Mouse (Mus musculus) forebrain, embryonic 15.5 days (tissue): ENCODE results near the gene Gm20605. TPM values are rescaled to one million over a fixed set of nuclear protein-coding genes. Genes with fewer than 3 reads are reported as not detected.

Experiments used
- ATAC-seq: fragments of 200-750 bp; cut with Nextera tagmentation; replicated peaks from 2 replicates; pipeline ENCODE4 v1.8.0; 2017; ENCODE audit warnings: mild to moderate bottlenecking, moderate TSS enrichment, moderate library complexity
- H3K27ac ChIP-seq: fragments of 300-500 bp; sonication (generic); replicated peaks from 2 replicates; pipeline ENCODE4 v1.5.1; 2015; ENCODE audit warnings: mild to moderate bottlenecking, inconsistent platforms
- H3K27me3 ChIP-seq: fragments of 300-500 bp; sonication (generic); 2 replicates; pipeline ENCODE4 v1.6.1; 2015; ENCODE audit warnings: inconsistent platforms
- H3K36me3 ChIP-seq: fragments of 300-500 bp; sonication (generic); 2 replicates; pipeline ENCODE4 v1.6.1; 2015; ENCODE audit warnings: mild to moderate bottlenecking, inconsistent platforms
- H3K4me1 ChIP-seq: fragments of 300-500 bp; sonication (generic); 2 replicates; pipeline ENCODE4 v1.6.1; 2015; ENCODE audit warnings: inconsistent platforms
- H3K4me2 ChIP-seq: fragments of 300-500 bp; sonication (generic); replicated peaks from 2 replicates; pipeline ENCODE4 v1.6.1; 2015; ENCODE audit warnings: mild to moderate bottlenecking, inconsistent platforms
- H3K4me3 ChIP-seq: fragments of 300-500 bp; sonication (generic); 2 replicates; pipeline ENCODE4 v1.5.1; 2015; ENCODE audit warnings: mild to moderate bottlenecking, inconsistent platforms
- H3K9ac ChIP-seq: fragments of 300-500 bp; sonication (generic); replicated peaks from 2 replicates; pipeline ENCODE4 v1.6.1; 2015; ENCODE audit warnings: mild to moderate bottlenecking, inconsistent platforms
- H3K9me3 ChIP-seq: fragments of 300-500 bp; sonication (generic); 2 replicates; pipeline ENCODE4 v1.6.1; 2016; ENCODE audit warnings: inconsistent platforms
- WGBS: fragments of 180-500 bp; shearing (Covaris S2); methylation state at CpG from one replicate; pipeline ENCODE4 v1.1.7; 2015; ENCODE audit warnings: mixed read lengths; 5-methylcytosine and 5-hydroxymethylcytosine counted together
- polyA plus RNA-seq: library from polyadenylated mRNA; unstranded; fragments of >200 nt; fragmentation: Nextera tagmentation; extraction: Ambion mirVana; gene quantifications from 2 replicates; pipeline ENCODE4 v1.2.1, GENCODE M21; 2015

The Gm20605 gene
- polyA plus RNA-seq, 1 experiment from 2014 or later = 7.8 TPM

- Histone ChIP-seq H3K4me3 (no peak overlapping the region), H3K9me3 (no peaks in the 10 kb centered on the region), H3K27me3 (no peaks in the 10 kb centered on the region), H3K36me3 (peaks cover 49% of the 10 kb centered on the region), H3K4me2 (no peak overlapping the region), H3K4me1 (no peaks in the 10 kb centered on the region), H3K9ac (no peak overlapping the region), H3K27ac (no peak overlapping the region)
- ATAC-seq = no peak
- WGBS = 94% methylated on average over 6 of the region's 6 CpGs
These were observed 31.2 kb downstream of the Gm20605 start for GRCm38 (mm10) chr5:137660064-137660688.

DNA sequence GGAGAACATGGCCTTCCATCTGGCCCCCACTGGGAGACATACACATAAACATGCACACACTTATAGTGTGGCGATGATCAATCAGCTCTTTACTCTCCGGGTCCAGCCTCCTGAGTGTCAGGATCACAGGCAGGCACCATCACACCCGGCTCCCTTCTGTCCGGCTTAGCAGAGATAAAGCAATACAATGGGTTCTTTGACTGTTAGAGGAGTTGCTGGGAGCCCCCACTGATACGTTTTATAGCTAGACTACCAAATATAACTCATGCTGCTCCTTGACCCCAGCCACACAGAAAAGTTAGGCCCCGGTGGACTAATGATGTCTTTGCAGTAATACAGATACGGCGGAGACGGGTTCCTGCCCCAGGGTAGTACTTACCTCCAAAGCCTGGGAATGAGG, 34.1 kb downstream of the Gm20605 start:
- WGBS = 76% methylated on average over 9 of the region's 9 CpGs

DNA sequence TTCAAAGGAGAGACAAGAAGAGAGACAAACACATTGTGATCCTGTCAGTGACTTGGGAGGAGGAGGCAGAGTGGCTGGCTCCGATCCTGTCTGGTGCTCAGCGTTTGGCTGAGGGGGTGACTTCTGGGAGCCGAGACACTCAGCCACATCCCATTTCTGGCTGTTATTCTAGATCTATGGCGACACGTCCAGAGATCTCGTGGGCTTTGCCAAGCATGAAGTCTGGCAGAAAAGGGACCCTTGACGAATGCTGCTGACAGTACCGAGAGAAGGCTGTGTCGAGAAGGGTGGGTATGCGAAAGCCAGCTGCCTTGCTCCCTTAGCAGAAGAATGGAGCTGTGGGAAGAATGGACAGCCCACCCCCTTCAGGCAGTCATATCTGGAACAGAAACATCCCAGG, 40.0 kb downstream of the Gm20605 start:
- H3K36me3 ChIP-seq = peaks cover 27% of the 10 kb centered on the region
- H3K4me3 ChIP-seq = no peak overlapping the region
- 70% methylated on average over 10 of the region's 10 CpGs for WGBS
- H3K9ac ChIP-seq = no peak overlapping the region
- peaks cover 7% of the 10 kb centered on the region; the same call in 1 of the 2 replicates for H3K4me1 ChIP-seq
- no peaks in the 10 kb centered on the region for H3K27me3 ChIP-seq
- peak overlapping the region; percentile 39 for H3K27ac ChIP-seq
- no peaks in the 10 kb centered on the region for H3K9me3 ChIP-seq
- no peak for ATAC-seq
- no peak overlapping the region for H3K4me2 ChIP-seq

More for the DNA sequence above, 34.1 kb downstream of the Gm20605 start:
- H3K27me3 ChIP-seq = no peaks in the 10 kb centered on the region
- H3K9me3 ChIP-seq = no peaks in the 10 kb centered on the region
- H3K4me2 ChIP-seq = no peak overlapping the region
- no peaks in the 10 kb centered on the region for H3K4me1 ChIP-seq
- H3K27ac ChIP-seq = no peak overlapping the region
- H3K4me3 ChIP-seq = no peak overlapping the region
- H3K36me3 ChIP-seq = peaks cover 62% of the 10 kb centered on the region
- no peak overlapping the region for H3K9ac ChIP-seq
- no peak for ATAC-seq

DNA sequence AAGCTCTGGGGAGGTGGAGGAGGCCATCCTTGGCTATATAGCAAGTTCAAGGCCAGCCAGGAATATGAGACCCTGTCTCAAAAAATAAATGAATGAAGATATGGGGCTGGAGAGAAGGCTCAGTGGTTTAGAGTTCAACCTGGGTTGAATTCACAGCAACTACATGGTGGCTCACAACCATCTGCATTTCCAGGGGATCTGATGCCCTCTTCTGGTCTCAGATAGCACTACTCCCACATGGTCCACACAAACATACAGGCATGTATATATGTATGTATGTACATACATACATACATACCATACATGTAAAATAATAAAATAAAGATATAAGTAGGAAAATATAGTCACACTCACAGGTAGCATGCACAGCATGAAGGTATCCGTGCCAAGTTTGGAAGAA, 41.3 kb downstream of the Gm20605 start:
- ATAC-seq = no peak
- Histone ChIP-seq H3K36me3 (peaks cover 15% of the 10 kb centered on the region), H3K27me3 (no peaks in the 10 kb centered on the region), H3K4me3 (no peak overlapping the region), H3K27ac (no peak overlapping the region), H3K4me2 (no peak overlapping the region), H3K9ac (no peak overlapping the region), H3K4me1 (peaks cover 7% of the 10 kb centered on the region; the same call in 1 of the 2 replicates), H3K9me3 (no peaks in the 10 kb centered on the region)
- WGBS = 97% methylated on average over 1 of the region's 1 CpGs

- H3K4me2 ChIP-seq = no peak overlapping the region
- peaks cover 7% of the 10 kb centered on the region; the same call in 1 of the 2 replicates for H3K4me1 ChIP-seq
- no peaks in the 10 kb centered on the region for H3K9me3 ChIP-seq
- no peak overlapping the region for H3K9ac ChIP-seq
- ATAC-seq = no peak
- H3K27ac ChIP-seq = 0 out of 2 replicates have a peak overlapping the region, but pooled peaks have one; percentile 25
- no peak overlapping the region for H3K4me3 ChIP-seq
- peaks cover 5% of the 10 kb centered on the region for H3K36me3 ChIP-seq
- WGBS = 53% methylated on average over 9 of the region's 9 CpGs
- no peaks in the 10 kb centered on the region for H3K27me3 ChIP-seq
These were observed 42.7 kb downstream of the Gm20605 start for GRCm38 (mm10) chr5:137671443-137672240.

DNA sequence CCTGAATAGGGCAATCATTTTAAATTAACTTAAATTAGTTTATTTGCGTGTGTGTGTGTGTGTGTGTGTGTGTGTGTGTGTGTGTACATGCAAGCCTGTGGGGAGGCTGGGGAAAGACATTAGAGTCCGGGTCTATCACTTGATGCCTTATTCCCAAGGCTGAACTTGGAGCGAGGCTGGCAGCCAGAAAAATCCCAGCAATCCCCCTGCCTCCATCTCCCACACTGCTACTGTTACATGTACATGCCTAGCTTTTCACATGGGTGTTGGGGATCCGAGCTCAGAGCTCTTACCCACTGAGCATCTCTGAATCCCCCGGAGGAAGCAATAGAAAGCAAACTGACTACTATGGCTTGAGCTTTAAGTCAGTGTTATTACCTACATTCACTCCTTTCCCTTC, 43.4 kb downstream of the Gm20605 start:
- Histone ChIP-seq H3K36me3 (no peaks in the 10 kb centered on the region), H3K27me3 (no peaks in the 10 kb centered on the region), H3K4me3 (no peak overlapping the region), H3K4me1 (peaks cover 7% of the 10 kb centered on the region; the same call in 1 of the 2 replicates), H3K27ac (no peak overlapping the region), H3K9ac (no peak overlapping the region), H3K4me2 (no peak overlapping the region), H3K9me3 (no peaks in the 10 kb centered on the region)
- no peak for ATAC-seq
- 79% methylated on average over 5 of the region's 5 CpGs for WGBS

DNA sequence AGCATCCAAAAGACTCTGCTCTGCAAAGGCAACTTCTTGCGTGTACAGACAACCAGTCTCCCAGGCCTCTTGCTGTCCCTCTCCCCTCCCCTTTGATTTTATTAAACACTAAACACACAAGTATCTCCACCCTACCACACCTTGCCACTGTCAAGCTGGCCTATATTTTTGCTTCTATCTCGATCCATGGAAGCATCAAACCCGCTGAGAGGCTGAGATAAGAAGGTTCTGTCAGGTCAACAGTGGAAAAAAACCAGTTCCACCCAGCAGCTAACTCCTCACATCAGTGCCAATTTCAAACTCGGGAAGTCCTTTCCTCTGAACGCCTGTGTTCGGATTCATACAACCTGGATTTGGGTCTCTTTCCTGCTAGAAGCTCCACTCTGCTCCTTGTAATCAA, 44.0 kb downstream of the Gm20605 start:
- Histone ChIP-seq H3K27me3 (no peaks in the 10 kb centered on the region), H3K4me3 (no peak overlapping the region), H3K9me3 (no peaks in the 10 kb centered on the region), H3K27ac (no peak overlapping the region), H3K36me3 (no peaks in the 10 kb centered on the region), H3K9ac (no peak overlapping the region), H3K4me1 (peaks cover 7% of the 10 kb centered on the region; the same call in 1 of the 2 replicates), H3K4me2 (no peak overlapping the region)
- ATAC-seq = no peak
- WGBS = 92% methylated on average over 6 of the region's 6 CpGs

GRCm38 (mm10) chr5:137674786-137675185, 45.8 kb downstream of the Gm20605 start:
- Histone ChIP-seq H3K27ac (no peak overlapping the region), H3K9me3 (no peaks in the 10 kb centered on the region), H3K4me2 (no peak overlapping the region), H3K4me3 (no peak overlapping the region), H3K4me1 (peaks cover 7% of the 10 kb centered on the region; the same call in 1 of the 2 replicates), H3K27me3 (no peaks in the 10 kb centered on the region), H3K36me3 (no peaks in the 10 kb centered on the region), H3K9ac (no peak overlapping the region)
- WGBS = 97% methylated on average over 8 of the region's 8 CpGs
- ATAC-seq = no peak

- 95% methylated on average over 8 of the region's 8 CpGs for whole genome bisulfite sequencing
- no peak for ATAC-seq
- no peak overlapping the region for H3K27ac ChIP-seq
These were observed 48.9 kb downstream of the Gm20605 start for GRCm38 (mm10) chr5:137677859-137678258.

DNA sequence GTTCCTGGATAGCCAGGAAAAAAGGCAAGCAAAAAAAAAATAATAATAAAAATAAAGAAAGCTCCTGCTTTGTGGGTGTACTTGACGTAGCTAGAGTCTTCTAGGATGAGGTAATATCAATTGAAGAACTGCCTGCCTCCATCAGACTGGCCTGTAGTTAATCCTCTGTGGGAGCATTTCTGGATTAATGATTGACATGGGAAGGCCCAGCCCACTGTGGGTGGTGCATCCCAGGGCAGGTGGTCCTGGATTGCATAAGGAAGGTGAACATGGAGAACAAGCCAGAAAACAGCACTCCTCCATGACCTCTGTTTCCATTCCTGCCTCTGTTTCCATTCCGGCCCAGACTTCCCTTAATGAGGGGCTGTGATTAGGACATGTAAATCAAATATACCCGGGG, 49.8 kb downstream of the Gm20605 start:
- H3K9me3 ChIP-seq = no peaks in the 10 kb centered on the region
- no peak overlapping the region for H3K27ac ChIP-seq
- ATAC-seq = no peak
- no peaks in the 10 kb centered on the region for H3K27me3 ChIP-seq
- H3K9ac ChIP-seq = no peak overlapping the region
- no peak overlapping the region for H3K4me2 ChIP-seq
- H3K4me1 ChIP-seq = peaks cover 22% of the 10 kb centered on the region
- H3K4me3 ChIP-seq = no peak overlapping the region
- WGBS = 74% methylated on average over 3 of the region's 3 CpGs
- no peaks in the 10 kb centered on the region for H3K36me3 ChIP-seq

More at GRCm38 (mm10) chr5:137677859-137678258, 48.9 kb downstream of the Gm20605 start:
- Histone ChIP-seq H3K36me3 (no peaks in the 10 kb centered on the region), H3K4me2 (no peak overlapping the region), H3K4me1 (peaks cover 13% of the 10 kb centered on the region), H3K27me3 (no peaks in the 10 kb centered on the region), H3K9me3 (no peaks in the 10 kb centered on the region), H3K9ac (no peak overlapping the region), H3K4me3 (no peak overlapping the region)

GRCm38 (mm10) chr5:137679726-137680125, 50.8 kb downstream of the Gm20605 start:
- ATAC-seq = no peak
- no peak overlapping the region for H3K4me3 ChIP-seq
- WGBS = 91% methylated on average over 4 of the region's 4 CpGs
- H3K27ac ChIP-seq = no peak overlapping the region
- H3K4me1 ChIP-seq = peaks cover 22% of the 10 kb centered on the region
- H3K36me3 ChIP-seq = no peaks in the 10 kb centered on the region
- H3K9ac ChIP-seq = no peak overlapping the region
- no peak overlapping the region for H3K4me2 ChIP-seq
- H3K27me3 ChIP-seq = no peaks in the 10 kb centered on the region
- no peaks in the 10 kb centered on the region for H3K9me3 ChIP-seq

DNA sequence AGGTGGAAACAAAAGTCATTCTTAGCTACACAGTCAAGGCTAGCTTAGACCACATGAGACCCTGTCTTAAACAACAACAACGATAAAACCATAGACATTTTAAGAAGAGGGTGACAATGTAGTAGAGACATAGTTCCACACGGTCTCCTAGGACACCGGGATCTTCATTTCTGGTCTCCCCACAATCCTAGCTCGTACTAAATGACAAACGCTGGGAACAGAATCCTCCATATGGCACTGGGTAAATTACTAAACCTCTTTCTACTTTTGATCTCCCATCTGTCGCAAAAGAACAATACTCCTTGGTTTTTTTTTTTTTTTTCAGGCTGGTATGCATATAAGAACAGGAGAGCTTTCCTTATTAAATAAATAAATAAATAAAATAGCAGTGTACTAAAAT, 53.6 kb downstream of the Gm20605 start:
- Histone ChIP-seq H3K4me3 (peak overlapping the region; percentile 16; the same call in 1 of the 2 replicates), H3K9me3 (no peaks in the 10 kb centered on the region), H3K9ac (no peak overlapping the region), H3K36me3 (no peaks in the 10 kb centered on the region), H3K27me3 (no peaks in the 10 kb centered on the region), H3K4me2 (peak overlapping the region; percentile 87), H3K4me1 (peaks cover 27% of the 10 kb centered on the region), H3K27ac (no peak overlapping the region; the same call in 1 of the 2 replicates)
- no peak for ATAC-seq
- WGBS = 56% methylated on average over 6 of the region's 6 CpGs
